Mouse (Mus musculus): Measurements from ENCODE around the gene Pde4d. TPM values are rescaled to one million over a fixed set of nuclear protein-coding genes. Genes with fewer than 3 reads are reported as not detected.

The Pde4d gene
- polyA plus RNA-seq, 1 experiment from 2014 or later, result 19.0 TPM

- Histone ChIP-seq H3K36me3 (ENCODE audit: control insufficient read depth, insufficient read depth, low read length) (no peaks in the 10 kb centered on the region), H3K27ac (ENCODE audit: low read depth, low read length) (no peak overlapping the region), H3K4me1 (replicated peaks; ENCODE audit: control insufficient read depth, insufficient read depth, low read length) (0 out of 2 replicates have a peak, but pooled peaks cover 3% of the 10 kb centered on the region), H3K9ac (ENCODE audit: low read depth, low read length) (no peak overlapping the region), H3K27me3 (replicated peaks; ENCODE audit: control insufficient read depth, insufficient read depth, low read length) (no peaks in the 10 kb centered on the region), H3K4me3 (ENCODE audit: low read depth, low read length) (no peak overlapping the region), H3K9me3 (ENCODE audit: control insufficient read depth, low read length) (no peaks in the 10 kb centered on the region), H3K4me2 (peak overlapping the region; percentile 36)
- 16% methylated on average over 7 of the region's 7 CpGs for WGBS
- DNase-seq (ENCODE audit: low spot score) (no peak), ATAC-seq (replicated peaks; ENCODE audit: low FRiP score) (peak; percentile 51)
Measured at GRCm38 (mm10) chr13:109615785-109616281, 1166.1 kb downstream of the Pde4d start.

GRCm38 (mm10) chr13:109619158-109619657 lies 1169.5 kb downstream of the Pde4d start:
- H3K4me1 ChIP-seq (replicated peaks; ENCODE audit: control insufficient read depth, insufficient read depth, low read length), result 0 out of 2 replicates have a peak, but pooled peaks cover 3% of the 10 kb centered on the region
- no peak overlapping the region for H3K27ac ChIP-seq (ENCODE audit: low read depth, low read length)
- no peaks in the 10 kb centered on the region for H3K9me3 ChIP-seq (ENCODE audit: control insufficient read depth, low read length)
- H3K27me3 ChIP-seq (replicated peaks; ENCODE audit: control insufficient read depth, insufficient read depth, low read length), result no peaks in the 10 kb centered on the region
- DNase-seq (ENCODE audit: low spot score) (no peak), ATAC-seq (replicated peaks; ENCODE audit: low FRiP score) (no peak)
- 70% methylated on average over 2 of the region's 2 CpGs for WGBS
- H3K36me3 ChIP-seq (ENCODE audit: control insufficient read depth, insufficient read depth, low read length), result no peaks in the 10 kb centered on the region
- H3K4me2 ChIP-seq, result no peak overlapping the region
- no peak overlapping the region for H3K9ac ChIP-seq (ENCODE audit: low read depth, low read length)
- H3K4me3 ChIP-seq (ENCODE audit: low read depth, low read length), result no peak overlapping the region

- ATAC-seq (replicated peaks; ENCODE audit: low FRiP score), result no peak
- H3K9ac ChIP-seq (ENCODE audit: low read depth, low read length), result no peak overlapping the region
- no peak overlapping the region for H3K27ac ChIP-seq (ENCODE audit: low read depth, low read length)
Measured at GRCm38 (mm10) chr13:109622207-109622606, 1172.5 kb downstream of the Pde4d start.

DNA sequence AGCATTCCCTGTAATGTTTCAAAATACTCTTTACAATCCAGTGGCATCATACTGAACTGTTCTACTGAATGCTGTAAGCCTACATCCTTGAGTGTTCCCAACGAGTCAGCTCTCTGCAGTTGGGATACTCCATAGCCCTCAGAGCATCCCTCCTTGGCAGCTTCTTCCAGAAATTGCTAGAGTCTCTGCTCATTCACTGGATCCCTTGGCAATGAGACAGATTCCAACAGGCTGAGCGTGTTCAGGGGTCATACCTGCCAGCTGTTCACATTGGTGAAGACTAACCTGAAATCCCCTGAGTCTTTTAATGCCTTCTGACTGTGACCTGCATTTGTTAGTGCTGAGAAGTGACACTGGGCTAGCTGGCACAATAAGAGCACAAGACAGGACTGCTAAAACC lies 1173.5 kb downstream of the Pde4d start:
- no peak overlapping the region for H3K27ac ChIP-seq (ENCODE audit: low read depth, low read length)
- no peaks in the 10 kb centered on the region for H3K27me3 ChIP-seq (replicated peaks; ENCODE audit: control insufficient read depth, insufficient read depth, low read length)
- ATAC-seq (replicated peaks; ENCODE audit: low FRiP score) (no peak), DNase-seq (ENCODE audit: low spot score) (no peak)
- H3K4me1 ChIP-seq (replicated peaks; ENCODE audit: control insufficient read depth, insufficient read depth, low read length), result 0 out of 2 replicates have a peak, but pooled peaks cover 3% of the 10 kb centered on the region
- no peak overlapping the region for H3K4me2 ChIP-seq
- WGBS, result 81% methylated on average over 2 of the region's 2 CpGs
- no peaks in the 10 kb centered on the region for H3K36me3 ChIP-seq (ENCODE audit: control insufficient read depth, insufficient read depth, low read length)
- H3K4me3 ChIP-seq (ENCODE audit: low read depth, low read length), result no peak overlapping the region
- no peaks in the 10 kb centered on the region for H3K9me3 ChIP-seq (ENCODE audit: control insufficient read depth, low read length)
- H3K9ac ChIP-seq (ENCODE audit: low read depth, low read length), result no peak overlapping the region

More at GRCm38 (mm10) chr13:109622207-109622606, 1172.5 kb downstream of the Pde4d start:
- Histone ChIP-seq H3K4me2 (no peak overlapping the region), H3K27me3 (replicated peaks; ENCODE audit: control insufficient read depth, insufficient read depth, low read length) (no peaks in the 10 kb centered on the region), H3K4me3 (ENCODE audit: low read depth, low read length) (no peak overlapping the region), H3K4me1 (replicated peaks; ENCODE audit: control insufficient read depth, insufficient read depth, low read length) (0 out of 2 replicates have a peak, but pooled peaks cover 3% of the 10 kb centered on the region), H3K9me3 (ENCODE audit: control insufficient read depth, low read length) (no peaks in the 10 kb centered on the region), H3K36me3 (ENCODE audit: control insufficient read depth, insufficient read depth, low read length) (no peaks in the 10 kb centered on the region)
- no peak for DNase-seq (ENCODE audit: low spot score)
- WGBS, result 51% methylated on average over 5 of the region's 5 CpGs

GRCm38 (mm10) chr13:109624772-109625349 lies 1175.1 kb downstream of the Pde4d start:
- DNase-seq (ENCODE audit: low spot score), result no peak
- WGBS, result 89% methylated on average over 11 of the region's 11 CpGs
- no peak for ATAC-seq (replicated peaks; ENCODE audit: low FRiP score)
- H3K4me2 ChIP-seq, result no peak overlapping the region
- H3K4me3 ChIP-seq (ENCODE audit: low read depth, low read length), result no peak overlapping the region
- H3K9me3 ChIP-seq (ENCODE audit: control insufficient read depth, low read length), result no peaks in the 10 kb centered on the region
- H3K27ac ChIP-seq (ENCODE audit: low read depth, low read length), result no peak overlapping the region
- no peaks in the 10 kb centered on the region for H3K36me3 ChIP-seq (ENCODE audit: control insufficient read depth, insufficient read depth, low read length)
- H3K27me3 ChIP-seq (replicated peaks; ENCODE audit: control insufficient read depth, insufficient read depth, low read length), result no peaks in the 10 kb centered on the region
- no peak overlapping the region for H3K9ac ChIP-seq (ENCODE audit: low read depth, low read length)
- no peaks in the 10 kb centered on the region for H3K4me1 ChIP-seq (replicated peaks; ENCODE audit: control insufficient read depth, insufficient read depth, low read length)

DNA sequence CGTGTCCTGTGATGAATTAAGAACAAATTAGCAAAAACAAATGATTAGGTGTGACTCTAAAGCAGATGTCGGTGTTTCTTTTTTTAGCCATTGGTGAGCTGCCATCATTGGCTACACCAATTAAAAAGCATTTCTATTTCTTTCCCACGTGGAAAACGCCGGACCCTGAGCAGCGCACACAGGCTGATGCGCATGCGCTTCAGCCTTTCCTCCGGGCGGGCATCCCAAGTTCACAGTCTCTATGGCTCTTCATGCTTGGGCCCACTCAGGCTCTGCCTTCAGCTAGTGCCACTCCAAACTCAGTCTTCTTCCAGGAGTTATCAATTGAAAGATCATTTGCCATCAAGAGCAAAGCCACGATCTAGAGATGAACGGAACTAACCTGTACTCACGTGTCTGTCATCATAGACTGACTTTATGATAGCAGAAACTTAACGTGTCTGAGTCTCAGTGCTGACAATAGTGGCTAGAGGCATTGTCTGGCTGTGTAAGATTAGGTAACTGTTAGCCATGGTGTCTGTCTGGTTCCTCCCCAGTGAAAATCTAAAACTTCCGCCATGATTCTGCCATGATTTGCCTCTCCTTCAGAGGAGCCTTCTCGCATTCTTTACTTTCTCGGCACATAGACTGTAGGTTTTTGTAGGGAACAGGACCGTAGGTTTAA lies 1175.8 kb downstream of the Pde4d start:
- no peaks in the 10 kb centered on the region for H3K9me3 ChIP-seq (ENCODE audit: control insufficient read depth, low read length)
- no peaks in the 10 kb centered on the region for H3K36me3 ChIP-seq (ENCODE audit: control insufficient read depth, insufficient read depth, low read length)
- no peak overlapping the region for H3K27ac ChIP-seq (ENCODE audit: low read depth, low read length)
- no peaks in the 10 kb centered on the region for H3K27me3 ChIP-seq (replicated peaks; ENCODE audit: control insufficient read depth, insufficient read depth, low read length)
- no peak overlapping the region for H3K9ac ChIP-seq (ENCODE audit: low read depth, low read length)
- no peak overlapping the region for H3K4me2 ChIP-seq
- H3K4me1 ChIP-seq (replicated peaks; ENCODE audit: control insufficient read depth, insufficient read depth, low read length), result no peaks in the 10 kb centered on the region
- H3K4me3 ChIP-seq (ENCODE audit: low read depth, low read length), result no peak overlapping the region
- ATAC-seq (replicated peaks; ENCODE audit: low FRiP score), result no peak
- DNase-seq (ENCODE audit: low spot score), result no peak
- WGBS, result 83% methylated on average over 18 of the region's 18 CpGs

GRCm38 (mm10) chr13:109627265-109627664 lies 1177.5 kb downstream of the Pde4d start:
- no peak overlapping the region for H3K9ac ChIP-seq (ENCODE audit: low read depth, low read length)
- DNase-seq (ENCODE audit: low spot score) (no peak), ATAC-seq (replicated peaks; ENCODE audit: low FRiP score) (no peak)
- no peaks in the 10 kb centered on the region for H3K9me3 ChIP-seq (ENCODE audit: control insufficient read depth, low read length)
- H3K27ac ChIP-seq (ENCODE audit: low read depth, low read length), result no peak overlapping the region
- H3K4me1 ChIP-seq (replicated peaks; ENCODE audit: control insufficient read depth, insufficient read depth, low read length), result peaks cover 11% of the 10 kb centered on the region
- WGBS, result 89% methylated on average over 2 of the region's 2 CpGs
- no peaks in the 10 kb centered on the region for H3K27me3 ChIP-seq (replicated peaks; ENCODE audit: control insufficient read depth, insufficient read depth, low read length)
- no peak overlapping the region for H3K4me3 ChIP-seq (ENCODE audit: low read depth, low read length)
- H3K36me3 ChIP-seq (ENCODE audit: control insufficient read depth, insufficient read depth, low read length), result no peaks in the 10 kb centered on the region
- H3K4me2 ChIP-seq, result no peak overlapping the region

DNA sequence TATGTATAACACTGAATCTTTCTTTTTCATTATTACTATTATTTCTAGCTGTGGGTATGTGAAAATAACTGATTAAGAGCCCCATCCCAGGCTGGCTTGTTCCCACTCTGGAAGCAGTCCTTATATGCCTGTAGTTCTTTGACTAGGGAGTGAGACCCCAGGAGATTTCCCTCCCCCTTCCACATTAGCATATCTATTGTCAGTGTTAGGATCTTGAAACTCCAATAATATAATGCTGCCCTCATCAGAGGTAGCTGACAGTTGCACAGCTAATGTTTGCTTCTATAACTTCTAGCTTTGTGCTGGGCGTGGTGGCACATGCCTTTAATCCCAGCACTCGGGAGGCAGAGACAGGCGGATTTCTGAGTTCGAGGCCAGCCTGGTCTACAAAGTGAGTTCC lies 1178.9 kb downstream of the Pde4d start:
- no peaks in the 10 kb centered on the region for H3K27me3 ChIP-seq (replicated peaks; ENCODE audit: control insufficient read depth, insufficient read depth, low read length)
- 92% methylated on average over 4 of the region's 4 CpGs for WGBS
- peaks cover 23% of the 10 kb centered on the region for H3K4me1 ChIP-seq (replicated peaks; ENCODE audit: control insufficient read depth, insufficient read depth, low read length)
- ATAC-seq (replicated peaks; ENCODE audit: low FRiP score) (no peak), DNase-seq (ENCODE audit: low spot score) (no peak)
- no peaks in the 10 kb centered on the region for H3K36me3 ChIP-seq (ENCODE audit: control insufficient read depth, insufficient read depth, low read length)
- no peak overlapping the region for H3K4me3 ChIP-seq (ENCODE audit: low read depth, low read length)
- no peak overlapping the region for H3K4me2 ChIP-seq
- no peaks in the 10 kb centered on the region for H3K9me3 ChIP-seq (ENCODE audit: control insufficient read depth, low read length)
- no peak overlapping the region for H3K9ac ChIP-seq (ENCODE audit: low read depth, low read length)
- no peak overlapping the region for H3K27ac ChIP-seq (ENCODE audit: low read depth, low read length)
